ENCODE assay signal across 18 mouse cellular contexts in the genomic region with DNA sequence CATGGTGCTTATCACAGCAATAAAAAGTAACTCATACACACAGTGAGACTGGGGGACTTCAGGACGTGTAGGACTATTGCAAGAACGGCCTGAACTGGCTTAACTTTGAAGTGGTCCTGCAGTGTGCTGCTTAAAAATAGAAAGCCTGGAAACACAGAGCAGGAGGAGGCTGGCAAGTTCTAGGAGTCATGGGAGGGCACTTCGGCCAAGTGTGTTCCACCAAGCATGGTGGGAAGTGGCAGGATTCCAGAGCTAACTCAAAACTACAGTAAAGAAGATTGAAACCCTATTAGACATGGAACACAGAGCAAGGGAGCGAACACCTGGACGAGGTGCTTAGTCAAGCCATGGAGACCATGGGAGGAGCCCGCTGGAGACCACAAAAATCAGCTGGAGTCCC. TPM values are rescaled to one million over a fixed set of nuclear protein-coding genes. Genes with fewer than 3 reads are reported as not detected.
A peak's percentile ranks its signal among the peaks of the same experiment; 100 is the strongest.
DNase-seq lines count a peak whose midpoint lies in the region; ATAC-seq and TF ChIP-seq lines count a peak whose summit lies in the region.
"Had no signal": no experiment of that assay in that cellular context is flagged by ENCODE, and none has a peak within 500 bp of the region (broad histone marks: within the 10 kb centered on the region; RNA-seq: fewer than 3 reads in every experiment).

No protein-coding gene starts in this region.

- no peaks in the 10 kb centered on the region for H3K9me3 ChIP-seq in heart, embryonic 14.5 days (ENCODE audit: control insufficient read depth, low read length)
- H3K9me3 ChIP-seq: lung, embryonic 15.5 days; megakaryocyte, embryonic 14.5 days; midbrain, embryonic 15.5 days had no signal

- ATAC-seq in heart, embryonic 14.5 days (ENCODE audit: insufficient number of reproducible peaks, insufficient read depth, low FRiP score, low read depth): no peak
- ATAC-seq: forebrain, embryonic 14.5 days; hindbrain, postnatal 0 days; midbrain, embryonic 15.5 days had no signal

- intact Hi-C loops in heart, postnatal 25 days (cut with DNase I): no loop called here
- intact Hi-C loops in left cerebral cortex, postnatal 36 days (cut with DNase I): no loop called here

- DNase-seq in heart, adult 8-10 months (ENCODE audit: low spot score): peak; percentile 64
- DNase-seq in heart, postnatal 25 days (ENCODE audit: low spot score): no peak
- DNase-seq in kidney, adult 18-20 months: peak; percentile 34
- peak; percentile 61 for DNase-seq in kidney, postnatal 14 days
- DNase-seq in layer of hippocampus, adult 2 months (ENCODE audit: low spot score in 2 of 2): no peak
- no peak for DNase-seq in cerebellum, adult 11 months
- DNase-seq in left cerebral cortex, postnatal 36 days (ENCODE audit: low spot score in 2 of 2): no peak
- DNase-seq: adrenal gland, adult 8-10 months; cerebellum, adult 11-12 months; cerebellum, postnatal 36 days; retina, postnatal 1 day; thymus, postnatal 4 days had no signal

- no peak overlapping the region for H3K4me3 ChIP-seq in heart, embryonic 14.5 days (ENCODE audit: control insufficient read depth in 1 of 2, insufficient read depth in 1 of 2, low read depth in 1 of 2, low read length in 2 of 2)
- no peak overlapping the region for H3K4me3 ChIP-seq in layer of hippocampus, adult 2 months
- H3K4me3 ChIP-seq: lung, embryonic 15.5 days; megakaryocyte, embryonic 14.5 days; midbrain, embryonic 15.5 days had no signal

- no peaks in the 10 kb centered on the region for H3K27me3 ChIP-seq in heart, embryonic 14.5 days (ENCODE audit: control insufficient read depth, insufficient read depth, low read length)
- H3K27me3 ChIP-seq: lung, embryonic 15.5 days; megakaryocyte, embryonic 14.5 days; midbrain, embryonic 15.5 days had no signal

- H3K36me3 ChIP-seq in heart, embryonic 14.5 days (ENCODE audit: control insufficient read depth, insufficient read depth, low read length): no peaks in the 10 kb centered on the region
- H3K36me3 ChIP-seq: lung, embryonic 15.5 days; midbrain, embryonic 15.5 days had no signal

- peaks cover 9 to 26% of the 10 kb centered on the region in 2 experiments for H3K4me1 ChIP-seq in heart, embryonic 14.5 days (ENCODE audit: control insufficient read depth in 2 of 2, insufficient read depth in 2 of 2, low read length in 2 of 2)
- H3K4me1 ChIP-seq: megakaryocyte, embryonic 14.5 days; midbrain, embryonic 15.5 days had no signal

- TF ChIP-seq CTCF in layer of hippocampus, adult 2 months (conservative IDR thresholded peaks at IDR 0.05): no peak

- peak overlapping the region; percentile 10 to 35; a peak in 1 of 4 replicates for H3K27ac ChIP-seq in heart, embryonic 14.5 days (replicated peaks in 1 of 2; ENCODE audit: control insufficient read depth in 1 of 2, insufficient read depth in 1 of 2, low read depth in 2 of 2, low read length in 2 of 2)
- no peak overlapping the region for H3K27ac ChIP-seq in layer of hippocampus, adult 2 months
- H3K27ac ChIP-seq: hindbrain, postnatal 0 days; lung, embryonic 15.5 days; midbrain, embryonic 15.5 days had no signal

- 57% methylated on average over 6 of the region's 6 CpGs for WGBS in heart, embryonic 14.5 days

- no peak overlapping the region for H3K9ac ChIP-seq in heart, embryonic 14.5 days (ENCODE audit: low read length)
- H3K9ac ChIP-seq: lung, embryonic 15.5 days; midbrain, embryonic 15.5 days had no signal

- no peak overlapping the region for H3K4me2 ChIP-seq in heart, embryonic 14.5 days (ENCODE audit: low read length)
- H3K4me2 ChIP-seq: lung, embryonic 15.5 days; midbrain, embryonic 15.5 days had no signal

RNA-seq across cellular contexts. Expression of gene Fndc3b, which starts 14.6 kb away (rescaled TPM):
- 10 to 100 TPM; 41.8 to 50.5 (median 49.8) TPM for total RNA-seq in heart, adult 8-10 months (2022)
- total RNA-seq in heart, postnatal 25 days (2021): 10 to 100 TPM; 58.5 to 69.4 TPM
- polyA plus RNA-seq in heart, embryonic 14.5 days (2014; fragmentation: Nextera tagmentation; extraction: Ambion mirVana): 25.8 and 29.0 TPM in 2 replicates
- total RNA-seq in layer of hippocampus, adult 2 months (2021): 10 to 100 TPM; 18.9 to 26.2 TPM
- total RNA-seq in left cerebral cortex, postnatal 36 days (2021): 10 to 100 TPM; 18.8 to 29.2 TPM

Comparison
In these comparisons a context has a peak if more than half of its experiments do, and no peak if none do; other contexts are left out.
1. DNase-seq: peak in heart, adult 8-10 months (single experiment), kidney, adult 18-20 months (single experiment) and kidney, postnatal 14 days (single experiment); none in heart, postnatal 25 days (single experiment), layer of hippocampus, adult 2 months (0 of 2), cerebellum, adult 11 months (single experiment) and left cerebral cortex, postnatal 36 days (0 of 2).